Mouse (Mus musculus): Measurements from ENCODE around the gene Ppp2r1b.

Gene Ppp2r1b

DNA sequence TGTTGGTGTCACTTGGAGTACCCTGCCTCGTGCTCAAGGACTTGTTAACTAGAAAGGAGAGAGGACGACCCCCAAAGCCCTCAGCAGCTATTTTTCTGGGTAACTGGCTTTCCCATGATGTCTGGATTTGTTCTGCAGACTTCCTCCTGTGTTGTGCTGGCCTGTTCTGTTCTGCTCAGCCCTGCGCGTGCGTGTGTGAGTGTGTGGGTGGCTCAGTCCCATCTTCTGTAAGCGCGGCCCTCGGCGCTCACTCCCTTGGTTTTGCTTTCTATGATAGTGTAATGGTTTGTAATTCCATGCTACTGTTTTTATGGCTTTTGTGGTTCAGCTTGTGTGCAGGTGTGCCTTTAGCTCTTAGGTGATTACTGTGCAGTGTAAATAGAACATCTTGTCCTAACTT, 28.1 kb downstream of the Ppp2r1b start:
- DNase-seq = no peak

DNA sequence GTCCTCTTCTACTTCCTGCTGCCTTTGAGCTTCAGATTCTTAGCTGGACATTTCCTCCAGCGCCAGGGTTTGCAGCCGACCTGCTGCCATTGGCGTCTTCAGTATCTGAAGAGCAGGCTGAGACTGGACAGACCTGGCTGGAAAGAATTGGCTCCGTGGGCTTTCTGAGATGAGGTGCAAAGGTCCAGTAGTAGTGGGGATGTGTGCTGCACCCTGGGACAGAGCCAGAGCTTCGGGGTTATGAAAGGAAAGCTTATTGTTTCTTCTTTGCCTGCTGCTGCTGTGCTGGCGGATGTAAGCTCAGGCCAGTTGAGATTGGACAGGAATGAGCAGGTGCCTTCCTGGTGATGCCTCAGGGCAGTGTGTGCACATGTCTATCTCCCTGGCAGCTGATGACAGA, 28.9 kb downstream of the Ppp2r1b start:
- DNase-seq = peak in 1 of 2 experiments; percentile 42

DNA sequence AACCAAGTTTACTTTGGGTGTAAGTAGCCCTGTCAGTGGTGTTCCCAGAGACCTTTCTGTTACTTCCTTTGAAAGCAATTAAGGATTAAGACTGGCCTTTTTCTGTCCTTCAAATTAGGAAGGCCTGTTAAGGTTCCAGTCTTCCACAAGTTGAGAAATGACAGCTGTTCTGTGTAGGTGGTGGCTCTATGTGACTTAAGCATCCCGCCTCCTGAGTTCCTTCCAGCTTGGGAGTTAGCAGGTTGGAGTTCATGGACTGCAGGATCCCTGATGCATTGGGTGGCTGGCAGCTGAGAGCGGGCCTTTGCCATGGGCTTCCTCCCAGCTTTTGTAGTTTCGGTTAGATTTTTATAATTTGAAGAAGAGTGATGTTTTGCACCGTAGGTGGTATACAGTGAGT, 30.4 kb downstream of the Ppp2r1b start:
- no peak for DNase-seq

DNA sequence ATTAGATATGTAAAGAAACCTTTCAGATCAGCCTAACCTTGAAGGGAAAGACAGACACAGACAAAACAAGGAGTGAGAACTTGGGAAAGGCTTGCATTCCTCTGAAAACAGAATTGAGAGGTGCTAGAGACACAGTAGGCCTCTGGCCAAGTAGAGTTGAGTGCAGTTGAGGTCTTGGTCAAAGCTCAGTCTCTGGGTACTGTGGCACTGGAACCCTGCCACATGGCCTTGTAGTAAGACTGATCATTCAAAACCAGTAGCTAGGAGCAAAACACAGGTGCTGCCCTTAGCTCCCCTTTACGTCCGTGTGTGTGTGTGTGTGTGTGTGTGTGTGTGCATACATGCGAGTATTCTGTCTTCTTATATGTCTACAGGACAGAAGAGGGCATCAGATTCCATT, 31.2 kb downstream of the Ppp2r1b start:
- peak in 1 of 2 experiments; percentile 16 for DNase-seq

DNA sequence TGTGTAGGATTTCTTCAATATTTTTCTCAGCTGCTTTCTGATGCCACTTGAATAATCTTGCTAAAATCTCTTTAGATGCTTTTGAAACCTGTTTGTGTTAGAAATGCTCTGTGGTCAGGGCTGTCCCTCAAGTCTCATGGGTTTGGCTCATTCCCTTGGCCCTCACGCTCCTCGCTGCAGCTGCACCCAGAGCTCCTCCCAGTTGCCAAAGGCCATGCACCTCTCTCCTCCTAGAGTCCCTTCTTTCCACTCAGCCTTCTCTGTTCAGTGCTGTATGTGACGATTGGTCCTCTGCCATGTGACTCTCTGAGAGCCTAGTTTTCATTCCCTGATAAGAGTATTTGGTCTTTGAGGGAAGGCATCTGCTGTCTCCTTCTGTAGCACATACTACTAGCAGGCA, 32.3 kb downstream of the Ppp2r1b start:
- DNase-seq = no peak

DNA sequence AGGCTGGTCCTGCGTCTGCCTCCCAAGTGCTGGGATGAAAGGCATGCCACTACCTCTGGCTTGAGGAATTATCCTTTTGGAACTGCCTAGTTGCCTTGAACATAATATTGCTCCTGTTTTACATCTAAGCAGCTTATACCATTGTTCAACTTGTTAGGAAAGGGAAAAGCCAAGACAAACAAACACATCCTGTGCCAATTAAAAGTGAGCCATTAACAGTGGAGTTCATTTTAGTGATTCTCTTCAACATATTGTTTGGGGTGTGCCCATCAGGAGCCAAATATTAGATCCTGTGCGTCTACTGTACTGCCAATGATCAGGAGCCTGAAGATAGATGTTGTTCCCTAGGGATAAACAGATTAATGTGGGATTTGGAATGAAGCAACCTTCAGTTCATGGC, 37.1 kb downstream of the Ppp2r1b start:
- no peak for DNase-seq

DNA sequence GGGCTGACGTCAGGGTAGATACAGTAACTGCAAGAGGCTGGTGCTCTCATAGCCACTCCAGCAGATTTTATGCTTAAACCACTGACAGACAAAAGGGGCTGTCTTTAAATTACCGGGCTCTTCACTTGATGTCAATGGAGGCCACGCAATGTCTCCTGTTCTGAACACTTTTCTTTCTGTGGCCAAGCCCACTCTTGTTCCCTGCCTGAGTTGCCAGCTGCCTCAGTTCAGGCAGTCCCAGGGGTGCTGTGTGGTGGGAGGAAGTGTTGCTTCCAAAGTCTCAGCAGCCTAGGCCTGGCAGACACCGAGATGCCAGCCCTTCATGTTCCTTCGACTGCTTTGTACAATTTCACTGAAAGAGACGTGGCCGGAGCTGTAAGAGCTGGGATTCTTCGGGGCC, 39.0 kb downstream of the Ppp2r1b start:
- DNase-seq = peak in 1 of 2 experiments; percentile 38

DNA sequence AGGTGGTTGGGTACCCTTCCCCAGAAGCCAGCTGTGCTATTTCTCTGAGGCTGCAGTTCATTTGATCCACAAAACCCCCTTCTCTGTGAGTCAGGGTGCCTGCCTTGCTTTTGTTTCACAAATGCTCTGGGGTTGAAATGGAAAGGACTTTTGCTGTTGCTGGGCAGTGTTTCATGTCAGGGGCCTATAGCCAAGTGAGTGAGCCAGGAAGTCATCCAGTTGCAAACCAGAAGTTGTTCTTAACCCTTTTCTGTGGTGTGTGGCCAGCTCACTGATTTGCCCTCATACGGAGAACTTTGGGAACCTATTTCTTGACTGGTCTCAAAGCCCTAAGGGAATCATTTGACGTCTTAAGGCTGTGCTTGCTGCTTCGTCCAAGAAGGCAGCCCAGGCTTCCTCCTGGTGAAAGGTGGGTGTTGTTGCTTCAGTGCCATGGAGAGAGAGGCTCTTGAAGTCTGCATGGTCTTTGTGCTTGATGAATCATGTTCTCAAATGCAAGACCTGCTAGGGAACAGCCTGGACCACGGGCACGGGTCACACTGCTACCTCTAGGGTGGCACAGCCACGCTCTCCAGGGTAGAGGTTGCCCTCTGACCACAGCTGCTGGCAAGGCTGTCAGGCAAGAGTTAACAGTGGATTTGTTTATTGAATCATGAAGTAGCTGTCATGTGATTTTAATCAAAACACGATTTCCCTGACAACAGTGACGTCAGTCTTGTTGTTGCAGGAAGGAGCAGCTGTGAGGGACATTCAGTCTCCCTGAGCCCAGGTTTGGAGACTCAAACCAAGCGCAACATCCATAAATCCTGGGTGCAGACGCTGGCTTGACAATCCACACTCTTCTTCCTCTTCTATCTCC, 39.9 kb downstream of the Ppp2r1b start:
- peak in 1 of 2 experiments; percentile 26 for DNase-seq

DNA sequence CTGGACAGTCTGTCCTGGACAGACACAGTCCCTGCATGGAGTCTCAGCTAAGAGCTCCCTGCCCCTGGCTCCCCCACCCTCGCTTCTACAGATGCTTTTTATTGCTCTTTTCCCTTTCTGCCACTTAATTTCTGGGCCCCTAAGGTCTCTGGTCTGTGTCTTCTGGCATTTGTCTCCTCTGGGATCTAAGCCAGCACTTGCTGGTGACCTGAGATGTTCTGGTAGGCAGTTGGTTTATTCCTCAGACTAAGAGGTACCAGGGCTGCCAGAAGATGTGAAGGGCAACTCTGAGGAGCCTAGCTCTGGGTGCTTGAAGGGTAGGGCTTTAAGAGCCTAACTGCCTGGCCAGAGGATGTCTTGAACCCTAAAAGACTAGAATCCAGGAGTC, 40.5 kb downstream of the Ppp2r1b start:
- DNase-seq = peak; percentile 58 to 62

DNA sequence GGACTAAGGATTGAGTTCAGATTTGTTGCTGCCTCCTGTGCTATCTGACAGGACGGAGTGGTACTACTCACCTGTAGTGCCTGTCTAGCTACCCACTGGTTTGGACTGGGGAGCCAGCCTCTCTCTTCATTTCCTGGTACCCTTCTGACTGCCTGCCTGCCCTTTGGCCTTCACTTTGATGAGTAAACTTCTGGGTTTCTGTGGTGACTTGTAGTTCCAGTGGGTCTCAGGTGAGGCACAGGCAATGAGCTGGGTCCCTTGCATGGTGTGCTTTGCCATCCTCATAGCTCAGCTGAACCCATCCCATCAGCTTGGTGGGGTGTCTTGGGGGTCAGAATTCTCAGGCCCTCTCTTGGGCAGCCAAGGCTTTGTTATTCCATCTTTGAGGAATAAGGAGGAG, 41.8 kb downstream of the Ppp2r1b start:
- DNase-seq = no peak

DNA sequence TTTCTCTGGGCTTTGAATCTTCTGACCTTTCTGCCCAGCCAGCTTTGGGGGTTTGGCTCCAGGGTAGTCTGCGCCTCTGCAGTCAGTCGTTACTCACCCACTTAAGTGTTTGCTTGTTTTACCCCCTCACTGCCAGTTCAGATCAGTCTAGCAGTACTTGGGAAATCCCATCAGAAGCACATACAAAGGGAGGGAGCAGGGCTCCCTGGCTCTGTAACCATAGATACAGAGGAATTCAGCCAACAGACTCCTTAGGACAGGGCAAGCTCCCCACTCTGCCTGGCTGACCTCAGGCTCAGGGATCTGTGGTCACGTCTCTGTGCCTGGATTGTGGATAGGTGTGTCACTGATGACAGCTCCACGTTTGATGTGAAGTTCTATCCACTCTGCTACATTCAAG, 42.2 kb downstream of the Ppp2r1b start:
- DNase-seq = peak in 1 of 2 experiments; percentile 34

DNA sequence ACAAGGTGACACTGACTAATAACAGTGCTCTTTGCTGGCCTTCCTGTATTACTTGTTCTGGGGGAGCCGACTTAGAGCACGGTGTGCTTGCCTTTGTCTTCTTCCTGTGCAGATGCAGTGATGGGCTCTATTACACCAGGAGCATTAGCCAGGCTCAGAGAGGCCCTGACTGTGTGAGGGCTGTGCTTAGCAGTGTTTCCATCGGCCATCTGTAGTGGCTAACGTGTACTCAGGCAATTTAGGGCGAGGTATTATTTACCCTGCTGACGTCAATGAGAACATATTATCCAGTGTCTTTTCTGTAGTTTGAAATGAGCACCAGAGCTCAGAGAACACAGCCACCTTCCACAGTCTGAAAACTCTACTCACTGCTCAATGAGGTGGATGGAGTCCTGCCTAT, 44.1 kb downstream of the Ppp2r1b start:
- no peak for DNase-seq

DNA sequence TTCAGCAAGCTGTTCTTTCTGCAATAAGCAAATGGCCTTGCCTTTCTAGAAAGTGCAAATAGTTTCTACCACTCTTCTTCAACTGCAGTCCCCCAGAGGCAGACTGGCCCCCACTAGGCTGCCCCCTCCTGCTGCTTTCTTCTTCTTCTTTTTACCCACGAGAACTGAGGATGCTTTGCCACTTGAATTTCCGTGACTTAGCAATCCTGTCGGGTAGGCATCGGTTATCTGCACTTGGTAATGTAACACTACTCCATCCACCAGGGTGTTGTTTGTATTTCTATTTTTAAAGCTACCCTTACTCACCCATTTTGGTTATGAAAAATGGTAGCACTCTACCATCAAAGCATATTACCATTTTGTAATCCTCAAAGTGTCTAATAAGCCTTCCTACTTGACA, 44.9 kb downstream of the Ppp2r1b start:
- DNase-seq = no peak

DNA sequence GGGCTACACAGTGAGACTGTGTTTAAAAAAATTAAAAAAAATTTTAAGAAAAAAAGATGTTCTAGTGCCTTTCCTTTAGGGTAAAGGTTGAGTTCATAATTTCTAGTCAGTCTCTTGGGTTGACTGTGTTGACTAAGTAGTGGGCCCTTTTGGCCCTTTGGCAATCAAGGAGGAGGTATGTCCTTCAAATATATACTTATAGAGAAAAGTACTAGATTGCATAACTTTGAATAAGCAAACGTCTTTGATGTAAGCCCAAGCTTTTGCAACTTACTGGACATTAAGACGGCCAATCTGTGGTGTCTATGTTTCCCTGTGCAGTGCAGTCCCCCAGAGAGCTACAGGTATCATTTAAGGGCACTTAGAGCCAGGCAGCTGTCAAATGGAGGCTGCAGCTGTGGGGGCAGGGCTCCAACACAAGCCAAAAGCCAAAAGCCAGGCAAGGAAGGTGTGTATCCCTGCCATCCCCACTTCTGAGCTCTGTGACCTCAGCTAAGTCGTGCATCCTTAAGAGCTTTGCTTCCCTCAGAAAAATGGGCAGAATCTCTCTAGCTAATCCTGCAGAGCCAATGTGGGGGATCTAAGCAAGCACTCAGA, 45.5 kb downstream of the Ppp2r1b start:
- DNase-seq = no peak

DNA sequence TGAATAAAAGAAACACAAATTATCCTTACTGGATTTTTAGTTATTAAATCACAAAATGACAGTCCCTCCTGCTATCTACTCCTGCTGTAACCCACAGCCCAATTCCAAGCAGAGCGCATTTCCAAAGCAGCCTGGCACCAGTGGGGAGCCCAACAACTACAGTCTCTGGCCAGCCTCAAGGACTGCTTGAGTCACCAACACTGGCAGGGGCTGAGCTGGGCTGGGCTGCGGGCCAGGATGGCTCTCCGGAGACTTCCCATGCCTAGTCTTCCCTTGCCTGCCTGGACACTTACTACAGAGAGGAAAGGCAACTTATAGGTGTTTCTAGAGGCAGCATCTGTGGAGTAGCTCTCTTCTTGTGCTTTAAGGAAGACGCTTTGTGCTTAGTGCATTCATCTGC, 48.6 kb downstream of the Ppp2r1b start:
- DNase-seq = peak; percentile 97

DNA sequence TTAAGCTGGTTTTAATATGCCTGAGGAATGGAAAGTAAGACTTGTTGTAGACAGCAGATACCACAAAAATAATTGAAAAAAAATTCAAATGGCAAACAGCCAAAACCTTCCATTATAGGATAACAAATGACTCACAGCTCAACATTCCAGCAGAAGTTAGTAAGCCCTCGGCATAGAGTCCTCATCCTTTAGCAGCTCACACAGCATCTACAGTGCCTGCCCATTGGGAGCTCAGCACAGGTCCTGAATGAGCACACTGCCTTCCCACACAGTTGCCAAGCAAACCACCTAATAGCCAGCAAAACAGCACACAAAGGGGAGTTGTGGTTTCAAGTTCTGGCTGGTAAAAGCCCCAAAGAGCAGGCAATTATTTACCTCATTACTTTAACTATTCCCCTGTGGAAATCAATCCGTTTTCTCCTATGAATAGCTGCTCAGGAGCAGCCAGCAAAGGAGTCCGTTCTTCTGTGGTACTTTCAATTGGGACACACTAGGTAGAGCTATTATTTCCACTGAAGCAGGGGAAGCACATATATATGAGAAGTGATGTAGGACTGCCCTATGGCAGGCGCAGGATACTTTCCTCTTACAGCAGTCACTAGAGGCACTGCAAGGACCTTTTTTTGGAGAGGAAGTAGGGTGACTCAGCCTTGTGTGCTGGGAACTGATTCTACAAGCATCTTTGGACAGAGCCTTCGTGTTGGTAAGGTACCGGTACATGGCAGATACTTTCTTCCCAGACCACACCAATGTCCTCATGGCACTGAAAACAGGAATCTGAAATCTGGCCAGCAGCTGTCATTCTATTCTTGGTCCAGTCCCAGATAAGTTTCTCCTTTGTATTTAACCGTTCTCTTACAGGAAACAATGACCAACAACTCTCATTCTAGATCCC, 55.2 kb downstream of the Ppp2r1b start:
- no peak for DNase-seq

DNA sequence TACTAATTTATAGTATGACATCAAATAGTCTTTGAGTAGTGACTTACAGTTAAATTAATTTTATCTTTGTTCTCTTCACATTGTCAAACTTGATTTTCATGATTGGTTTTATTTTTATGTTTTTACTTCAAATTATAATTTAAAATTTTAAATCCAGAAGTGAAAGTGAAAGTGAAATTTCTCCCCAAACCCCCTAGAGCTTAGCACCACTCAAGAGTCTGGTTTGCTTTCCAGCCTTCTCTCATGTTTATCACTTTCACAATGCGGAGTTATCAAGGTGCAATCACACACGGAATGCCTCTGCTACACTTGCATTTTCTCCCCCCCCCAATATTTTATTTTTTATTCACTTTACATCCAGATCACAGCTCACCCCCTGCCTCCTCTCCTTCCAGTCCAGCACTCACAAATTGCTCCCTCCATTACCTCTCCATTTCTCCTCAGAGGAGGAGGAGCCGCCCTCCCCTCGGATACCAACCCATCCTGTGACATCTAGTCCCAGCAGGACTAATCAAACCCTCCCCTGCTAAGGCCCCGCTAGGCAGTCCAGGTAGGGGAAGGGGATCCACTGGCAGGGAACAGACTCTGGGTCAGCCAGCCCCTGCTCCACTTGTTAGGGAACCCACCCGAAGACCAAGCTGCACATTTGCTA, 59.2 kb downstream of the Ppp2r1b start:
- DNase-seq = no peak

DNA sequence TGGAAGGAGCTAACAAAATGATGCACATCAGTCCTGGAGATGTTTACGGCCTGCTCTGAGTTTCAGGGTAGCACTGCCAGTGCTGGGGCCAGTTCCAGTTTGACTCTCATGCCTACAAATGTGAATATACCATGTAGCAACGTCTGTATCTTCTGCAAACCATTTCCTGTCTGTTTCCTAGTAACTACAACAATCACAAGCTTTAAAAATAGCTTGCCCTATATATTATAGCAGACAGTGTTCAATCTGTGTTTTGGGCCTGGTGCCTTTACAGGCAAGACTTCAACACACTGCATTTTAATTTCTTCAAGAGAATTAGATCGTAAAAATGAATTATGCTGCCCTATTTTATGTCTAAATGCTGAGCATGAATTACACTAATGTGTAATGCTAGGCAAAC, 60.2 kb downstream of the Ppp2r1b start:
- no peak for DNase-seq

DNA sequence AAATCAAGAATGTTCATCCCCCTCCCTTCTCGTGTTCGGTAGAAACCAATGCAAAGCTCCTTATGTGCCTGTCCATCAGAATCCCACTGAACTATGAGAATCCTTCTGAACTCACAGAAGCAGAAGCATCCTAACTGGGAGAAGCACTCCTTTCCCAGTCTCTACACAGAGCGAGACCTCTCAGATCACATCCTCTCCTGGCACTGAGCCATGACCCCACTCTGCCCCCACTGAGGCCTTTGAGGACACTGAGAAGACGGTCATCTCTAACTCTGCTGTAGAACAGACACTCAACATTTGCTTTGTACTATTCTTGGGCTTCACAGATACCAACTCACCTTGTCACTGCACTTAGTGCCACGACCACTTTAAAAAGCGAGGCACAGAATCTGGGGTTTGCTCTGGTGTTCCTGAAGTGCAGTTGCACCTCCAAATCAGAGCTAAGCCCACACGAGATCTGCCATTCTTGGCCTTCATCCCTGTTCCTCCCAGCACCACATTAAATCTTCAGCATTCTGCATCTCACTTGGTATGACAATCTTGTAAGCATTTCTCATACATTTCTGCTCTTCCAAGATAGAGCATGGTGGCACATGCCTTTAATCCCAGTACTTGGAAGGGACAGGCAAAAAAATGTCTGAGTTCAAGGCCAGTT, 66.9 kb downstream of the Ppp2r1b start:
- no peak for DNase-seq

DNA sequence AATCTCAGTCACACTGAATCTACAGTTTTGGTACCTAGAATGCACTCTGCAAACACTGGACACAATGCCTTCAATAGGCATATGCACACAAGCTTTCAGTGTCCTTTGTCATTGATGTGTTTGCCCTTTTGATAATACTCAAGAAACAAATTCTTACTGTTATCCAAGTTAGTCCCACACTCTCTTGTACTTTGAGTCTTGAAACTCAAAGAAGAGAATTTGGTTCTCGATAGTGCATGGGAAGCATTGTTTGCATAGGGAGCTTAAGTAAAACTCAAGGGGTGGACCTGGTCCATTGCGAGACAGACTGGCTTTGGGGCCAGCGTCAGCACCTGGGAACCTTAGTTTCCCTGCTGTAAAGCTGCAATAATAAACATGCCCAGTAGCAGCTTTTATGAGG, 73.0 kb downstream of the Ppp2r1b start:
- DNase-seq = no peak

DNA sequence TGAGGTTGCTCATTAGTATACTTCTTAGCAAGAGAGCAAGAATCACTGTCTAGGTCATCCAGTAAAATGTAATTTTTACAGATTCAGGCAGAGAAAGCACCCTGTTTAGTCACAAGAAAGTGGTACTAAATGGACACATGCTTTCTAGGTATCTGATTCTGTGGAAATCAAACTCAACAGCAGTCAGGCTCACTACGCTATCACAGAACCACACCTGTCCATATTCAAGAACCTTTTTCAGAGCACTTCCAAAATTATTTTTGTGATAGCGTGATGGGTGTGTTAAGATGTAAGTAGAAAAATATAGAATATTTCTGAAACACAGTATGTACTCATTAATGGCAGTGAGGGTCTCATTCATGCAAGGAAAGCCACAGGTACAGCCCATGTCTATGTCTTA, 74.5 kb downstream of the Ppp2r1b start:
- no peak for DNase-seq

Data from cerebellum, postnatal 14 days (tissue).